In the genomic region with DNA sequence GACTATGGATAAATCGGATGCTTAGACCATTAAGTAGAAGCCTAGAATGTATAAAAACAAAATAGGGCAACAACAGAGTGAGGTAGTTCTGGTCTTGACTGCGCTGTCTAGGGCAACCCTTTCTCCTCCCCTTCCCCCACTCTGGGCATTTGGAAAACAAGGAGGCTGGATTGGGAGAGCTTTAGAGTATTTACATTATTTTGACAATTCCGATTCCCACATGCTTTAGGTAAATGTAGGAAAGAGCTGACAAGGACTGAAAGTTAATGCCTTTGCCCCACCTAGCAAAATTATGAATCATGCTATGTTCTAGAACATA, we compare ENCODE assay signal across 13 mouse cellular contexts. TPM values are rescaled to one million over a fixed set of nuclear protein-coding genes. Genes with fewer than 3 reads are reported as not detected.
DNase-seq lines count a peak whose midpoint lies in the region; ATAC-seq and TF ChIP-seq lines count a peak whose summit lies in the region.
"Had no signal": no experiment of that assay in that cellular context is flagged by ENCODE, and none has a peak within 500 bp of the region (broad histone marks: within the 10 kb centered on the region; RNA-seq: fewer than 3 reads in every experiment).

No protein-coding gene starts in this region.

- H3K9ac ChIP-seq in heart, embryonic 13.5 days: no peak overlapping the region
- 0 out of 2 replicates have a peak overlapping the region, but pooled peaks have one; percentile 31 for H3K9ac ChIP-seq in midbrain, embryonic 12.5 days (replicated peaks)
- no peak overlapping the region for H3K9ac ChIP-seq in midbrain, embryonic 16.5 days (ENCODE audit: low read depth, low read length)
- no peak overlapping the region for H3K9ac ChIP-seq in intestine, postnatal 0 days (ENCODE audit: low read depth, low read length)
- no peak overlapping the region for H3K9ac ChIP-seq in stomach, embryonic 16.5 days (ENCODE audit: low read length)

- H3K9me3 ChIP-seq in heart, embryonic 13.5 days: no peaks in the 10 kb centered on the region
- no peaks in the 10 kb centered on the region for H3K9me3 ChIP-seq in midbrain, embryonic 12.5 days
- H3K9me3 ChIP-seq in midbrain, embryonic 16.5 days (replicated peaks; ENCODE audit: control insufficient read depth, low read length, poor library complexity, severe bottlenecking): no peaks in the 10 kb centered on the region
- no peaks in the 10 kb centered on the region for H3K9me3 ChIP-seq in intestine, postnatal 0 days (ENCODE audit: control insufficient read depth)
- H3K9me3 ChIP-seq in stomach, embryonic 16.5 days (replicated peaks; ENCODE audit: control insufficient read depth, low read length): no peaks in the 10 kb centered on the region
- H3K9me3 ChIP-seq: midbrain, embryonic 10.5 days had no signal

- H3K27me3 ChIP-seq in heart, embryonic 13.5 days (replicated peaks): no peaks in the 10 kb centered on the region
- H3K27me3 ChIP-seq in midbrain, embryonic 12.5 days: no peaks in the 10 kb centered on the region
- H3K27me3 ChIP-seq in midbrain, embryonic 16.5 days (ENCODE audit: control insufficient read depth, insufficient read depth, low read depth, low read length): no peaks in the 10 kb centered on the region
- H3K27me3 ChIP-seq in intestine, postnatal 0 days (replicated peaks; ENCODE audit: control insufficient read depth, insufficient read depth, low read length): no peaks in the 10 kb centered on the region
- H3K27me3 ChIP-seq in stomach, embryonic 16.5 days (ENCODE audit: control insufficient read depth, insufficient read depth, low read length): no peaks in the 10 kb centered on the region

- no peak overlapping the region for H3K4me3 ChIP-seq in heart, embryonic 13.5 days
- no peak overlapping the region for H3K4me3 ChIP-seq in midbrain, embryonic 12.5 days
- no peak overlapping the region for H3K4me3 ChIP-seq in midbrain, embryonic 16.5 days (ENCODE audit: low read depth, low read length)
- H3K4me3 ChIP-seq in intestine, postnatal 0 days (ENCODE audit: low read depth, low read length): no peak overlapping the region
- no peak overlapping the region for H3K4me3 ChIP-seq in stomach, embryonic 16.5 days (replicated peaks; ENCODE audit: low read length)
- H3K4me3 ChIP-seq: midbrain, embryonic 10.5 days had no signal

- WGBS in heart, embryonic 13.5 days: 60% methylated on average over 3 of the region's 3 CpGs
- WGBS in midbrain, embryonic 12.5 days: 51% methylated on average over 3 of the region's 3 CpGs
- WGBS in midbrain, embryonic 16.5 days: 54% methylated on average over 3 of the region's 3 CpGs
- 48% methylated on average over 3 of the region's 3 CpGs for WGBS in intestine, postnatal 0 days
- 40% methylated on average over 3 of the region's 3 CpGs for WGBS in stomach, embryonic 16.5 days

- no peaks in the 10 kb centered on the region for H3K36me3 ChIP-seq in heart, embryonic 13.5 days
- H3K36me3 ChIP-seq in midbrain, embryonic 12.5 days: no peaks in the 10 kb centered on the region
- H3K36me3 ChIP-seq in midbrain, embryonic 16.5 days (ENCODE audit: control insufficient read depth, insufficient read depth, low read length): no peaks in the 10 kb centered on the region
- no peaks in the 10 kb centered on the region for H3K36me3 ChIP-seq in intestine, postnatal 0 days (ENCODE audit: control insufficient read depth, insufficient read depth)
- no peaks in the 10 kb centered on the region for H3K36me3 ChIP-seq in stomach, embryonic 16.5 days (ENCODE audit: control insufficient read depth, insufficient read depth, low read length)
- H3K36me3 ChIP-seq: midbrain, embryonic 10.5 days had no signal

- ATAC-seq in heart, embryonic 13.5 days (ENCODE audit: extremely low read depth, insufficient number of reproducible peaks, low FRiP score, low TSS enrichment): no peak
- no peak for ATAC-seq in midbrain, embryonic 12.5 days (ENCODE audit: low FRiP score, low read depth)
- ATAC-seq in midbrain, embryonic 16.5 days: no peak
- 0 out of 2 replicates have a peak, but pooled peaks have one; percentile 6 for ATAC-seq in intestine, postnatal 0 days
- ATAC-seq in stomach, embryonic 16.5 days (ENCODE audit: insufficient read depth, low FRiP score): no peak

- peak overlapping the region; percentile 44 for H3K4me2 ChIP-seq in heart, embryonic 13.5 days
- no peak overlapping the region for H3K4me2 ChIP-seq in midbrain, embryonic 12.5 days (replicated peaks)
- no peak overlapping the region for H3K4me2 ChIP-seq in midbrain, embryonic 16.5 days (ENCODE audit: low read length)
- H3K4me2 ChIP-seq in intestine, postnatal 0 days (replicated peaks; ENCODE audit: low read depth): peak overlapping the region; percentile 30; the same call in 1 of the 2 replicates
- H3K4me2 ChIP-seq in stomach, embryonic 16.5 days (ENCODE audit: low read depth, low read length): peak overlapping the region; percentile 30

- H3K27ac ChIP-seq in heart, embryonic 13.5 days (replicated peaks): no peak overlapping the region
- no peak overlapping the region for H3K27ac ChIP-seq in midbrain, embryonic 12.5 days (replicated peaks)
- H3K27ac ChIP-seq in midbrain, embryonic 16.5 days (ENCODE audit: low read length): no peak overlapping the region
- peak overlapping the region; percentile 84 for H3K27ac ChIP-seq in intestine, postnatal 0 days (ENCODE audit: low read depth, low read length)
- H3K27ac ChIP-seq in stomach, embryonic 16.5 days (ENCODE audit: low read length): 0 out of 2 replicates have a peak overlapping the region, but pooled peaks have one; percentile 31
- H3K27ac ChIP-seq: midbrain, embryonic 10.5 days had no signal

- DNase-seq in heart, postnatal 25 days (ENCODE audit: low spot score): no peak
- no peak for DNase-seq in Muller cell, postnatal 12 days (ENCODE audit: inconsistent ontology term)
- DNase-seq in adrenal gland, adult 18-20 months (ENCODE audit: low spot score in 2 of 2): no peak
- DNase-seq: kidney, adult 9 months; right cerebral cortex, adult 18-20 months had no signal

- TF ChIP-seq CTCF in intestine, postnatal 0 days (IDR thresholded peaks at IDR 0.05; ENCODE audit: low read depth): no peak

- intact Hi-C loops in heart, postnatal 25 days (cut with DNase I): no loop called here

- peaks cover 20% of the 10 kb centered on the region for H3K4me1 ChIP-seq in heart, embryonic 13.5 days
- H3K4me1 ChIP-seq in midbrain, embryonic 12.5 days: no peaks in the 10 kb centered on the region
- no peaks in the 10 kb centered on the region for H3K4me1 ChIP-seq in midbrain, embryonic 16.5 days (ENCODE audit: control insufficient read depth, insufficient read depth, low read length)
- H3K4me1 ChIP-seq in intestine, postnatal 0 days (replicated peaks; ENCODE audit: control insufficient read depth, insufficient read depth, low read length): no peaks in the 10 kb centered on the region
- H3K4me1 ChIP-seq in stomach, embryonic 16.5 days (ENCODE audit: control insufficient read depth, insufficient read depth, low read length): peaks cover 16% of the 10 kb centered on the region

RNA-seq across cellular contexts. Expression of gene Blmh, which starts 7.4 kb away (rescaled TPM):
- 97.0 and 109 TPM in 2 replicates for polyA plus RNA-seq in heart, embryonic 13.5 days (2015; fragmentation: Nextera tagmentation; extraction: Ambion mirVana)
- total RNA-seq in heart, postnatal 25 days (2021): 10 to 100 TPM; 36.8 to 41.5 TPM
- polyA plus RNA-seq in midbrain, embryonic 12.5 days (2016; fragmentation: Nextera tagmentation; extraction: Ambion mirVana): 190 and 192 TPM in 2 replicates
- 139 and 151 TPM in 2 replicates for polyA plus RNA-seq in midbrain, embryonic 16.5 days (2015; fragmentation: Nextera tagmentation; extraction: Ambion mirVana)
- polyA plus RNA-seq in intestine, postnatal 0 days (2015; fragmentation: Nextera tagmentation; extraction: Ambion mirVana): 56.7 and 60.9 TPM in 2 replicates
- polyA plus RNA-seq in stomach, embryonic 16.5 days (2015; fragmentation: Nextera tagmentation; extraction: Ambion mirVana): 124 and 133 TPM in 2 replicates
- total RNA-seq in adrenal gland, adult 18-20 months (2021): 10 to 100 TPM; 40.3 to 47.8 TPM

RNA-seq across cellular contexts. Expression of gene Tmigd1, which starts 15.2 kb away (rescaled TPM):
- polyA plus RNA-seq in heart, embryonic 13.5 days (2015; fragmentation: Nextera tagmentation; extraction: Ambion mirVana): 0.14 and 0.15 TPM in 2 replicates
- under 1 TPM; 0.45 to 0.47 TPM for total RNA-seq in heart, postnatal 25 days (2021)
- polyA plus RNA-seq in midbrain, embryonic 12.5 days (2016; fragmentation: Nextera tagmentation; extraction: Ambion mirVana): not detected in 2 replicates
- not detected in 2 replicates for polyA plus RNA-seq in midbrain, embryonic 16.5 days (2015; fragmentation: Nextera tagmentation; extraction: Ambion mirVana)
- polyA plus RNA-seq in intestine, postnatal 0 days (2015; fragmentation: Nextera tagmentation; extraction: Ambion mirVana): 55.0 and 64.1 TPM in 2 replicates
- 0.36 and 0.37 TPM in 2 replicates for polyA plus RNA-seq in stomach, embryonic 16.5 days (2015; fragmentation: Nextera tagmentation; extraction: Ambion mirVana)
- under 1 TPM; 0.29 to 0.83 TPM for total RNA-seq in adrenal gland, adult 18-20 months (2021)
- total RNA-seq: left cerebral cortex, postnatal 36 days had no signal
- polyA plus RNA-seq: C2C12 had no signal

Comparison
In these comparisons a context has a peak if more than half of its experiments do, and no peak if none do; other contexts are left out.
1. H3K27ac ChIP-seq: peak in intestine, postnatal 0 days (single experiment) and stomach, embryonic 16.5 days (single experiment); none in heart, embryonic 13.5 days (single experiment), midbrain, embryonic 12.5 days (single experiment) and midbrain, embryonic 16.5 days (single experiment).
2. H3K4me2 ChIP-seq: peak in heart, embryonic 13.5 days (single experiment), intestine, postnatal 0 days (single experiment) and stomach, embryonic 16.5 days (single experiment); none in midbrain, embryonic 12.5 days (single experiment) and midbrain, embryonic 16.5 days (single experiment).
3. RNA of gene Tmigd1, which starts 15.2 kb away (polyA plus RNA-seq): 55.0 to 64.1 TPM in intestine, postnatal 0 days; 0.36 to 0.37 TPM in stomach, embryonic 16.5 days, 0.14 to 0.15 TPM in heart, embryonic 13.5 days, not detected in midbrain, embryonic 12.5 days and not detected in midbrain, embryonic 16.5 days; every median in the first group is over 10 times any median in the second.